Mouse (Mus musculus) heart, embryonic 13.5 days (tissue): ENCODE data around the gene Rgs17. TPM values are rescaled to one million over a fixed set of nuclear protein-coding genes. Genes with fewer than 3 reads are reported as not detected.
A peak's percentile ranks its signal among the peaks of the same experiment; 100 is the strongest.

Experiments
- ATAC-seq: fragments of 200-750 bp; cut with Nextera tagmentation; 2 replicates; pipeline ENCODE4 v1.8.0; 2017; ENCODE audit warnings: moderate TSS enrichment; ENCODE audit not compliant: insufficient number of reproducible peaks, low FRiP score, low TSS enrichment; ENCODE audit errors: extremely low read depth
- H3K27ac ChIP-seq: fragments of 300-500 bp; sonication (generic); replicated peaks from 2 replicates; pipeline ENCODE4 v1.5.1; 2015; ENCODE audit warnings: moderate library complexity, mild to moderate bottlenecking, inconsistent platforms
- H3K27me3 ChIP-seq: fragments of 300-500 bp; sonication (generic); replicated peaks from 2 replicates; pipeline ENCODE4 v1.6.1; 2015; ENCODE audit warnings: mild to moderate bottlenecking, inconsistent platforms
- H3K36me3 ChIP-seq: fragments of 300-500 bp; sonication (generic); 2 replicates; pipeline ENCODE4 v1.6.1; 2015; ENCODE audit warnings: mild to moderate bottlenecking, inconsistent platforms
- H3K4me1 ChIP-seq: fragments of 300-500 bp; sonication (generic); 2 replicates; pipeline ENCODE4 v1.6.1; 2015; ENCODE audit warnings: inconsistent platforms
- H3K4me2 ChIP-seq: fragments of 300-500 bp; sonication (generic); 2 replicates; pipeline ENCODE4 v1.6.1; 2015; ENCODE audit warnings: inconsistent platforms, mild to moderate bottlenecking, moderate library complexity
- H3K4me3 ChIP-seq: fragments of 300-500 bp; sonication (generic); 2 replicates; pipeline ENCODE4 v1.5.1; 2015; ENCODE audit warnings: moderate library complexity, mild to moderate bottlenecking, inconsistent platforms
- H3K9ac ChIP-seq: fragments of 300-500 bp; sonication (generic); 2 replicates; pipeline ENCODE4 v1.6.1; 2015; ENCODE audit warnings: inconsistent platforms, mild to moderate bottlenecking, moderate library complexity
- H3K9me3 ChIP-seq: fragments of 300-500 bp; sonication (generic); 2 replicates; pipeline ENCODE4 v1.6.1; 2016; ENCODE audit warnings: inconsistent platforms
- WGBS: fragments of 180-500 bp; shearing (Covaris S2); methylation state at CpG from one replicate; pipeline ENCODE4 v1.1.7; 2015; ENCODE audit warnings: mixed read lengths; 5-methylcytosine and 5-hydroxymethylcytosine counted together
- polyA plus RNA-seq: library from polyadenylated mRNA; unstranded; fragments of >200 nt; fragmentation: Nextera tagmentation; extraction: Ambion mirVana; gene quantifications from 2 replicates; pipeline ENCODE4 v1.2.1, GENCODE M21; 2015

Gene Rgs17
- polyA plus RNA-seq, 1 experiment from 2014 or later = 0.86 TPM

- Histone ChIP-seq H3K36me3 (peaks cover 27% of the 10 kb centered on the region), H3K4me2 (peak within 1 kb of the TSS; percentile 87), H3K27ac (peak within 1 kb of the TSS; percentile 90), H3K4me3 (peak within 1 kb of the TSS; percentile 92), H3K9ac (peak within 1 kb of the TSS; percentile 96), H3K4me1 (peaks cover 18% of the 10 kb centered on the region), H3K27me3 (no peaks in the 10 kb centered on the region), H3K9me3 (no peaks in the 10 kb centered on the region)
- ATAC-seq = peak; percentile 93
- WGBS = under 1% methylated on average over 47 of the region's 47 CpGs
These were observed 98.3 kb downstream of the Rgs17 start, which contains the start of gene Mtrf1l for GRCm38 (mm10) chr10:5823740-5824491. Gene Mtrf1l (minus strand): TSS chr10:5823910.

- H3K4me1 ChIP-seq = peaks cover 18% of the 10 kb centered on the region
- H3K4me3 ChIP-seq = peak overlapping the region; percentile 92
- no peaks in the 10 kb centered on the region for H3K9me3 ChIP-seq
- no peaks in the 10 kb centered on the region for H3K27me3 ChIP-seq
- H3K4me2 ChIP-seq = peak overlapping the region; percentile 87
- peak overlapping the region; percentile 96 for H3K9ac ChIP-seq
- ATAC-seq = peak; percentile 1; the same call in 1 of the 2 replicates
- H3K27ac ChIP-seq = peak overlapping the region; percentile 90
- under 1% methylated on average over 37 of the region's 37 CpGs for WGBS
- peaks cover 33% of the 10 kb centered on the region for H3K36me3 ChIP-seq
These were observed 98.9 kb downstream of the Rgs17 start for GRCm38 (mm10) chr10:5823291-5823739.

- no peak for ATAC-seq
- 79% methylated on average over 3 of the region's 3 CpGs for WGBS
These were observed 103.4 kb downstream of the Rgs17 start for GRCm38 (mm10) chr10:5818772-5819171.

DNA sequence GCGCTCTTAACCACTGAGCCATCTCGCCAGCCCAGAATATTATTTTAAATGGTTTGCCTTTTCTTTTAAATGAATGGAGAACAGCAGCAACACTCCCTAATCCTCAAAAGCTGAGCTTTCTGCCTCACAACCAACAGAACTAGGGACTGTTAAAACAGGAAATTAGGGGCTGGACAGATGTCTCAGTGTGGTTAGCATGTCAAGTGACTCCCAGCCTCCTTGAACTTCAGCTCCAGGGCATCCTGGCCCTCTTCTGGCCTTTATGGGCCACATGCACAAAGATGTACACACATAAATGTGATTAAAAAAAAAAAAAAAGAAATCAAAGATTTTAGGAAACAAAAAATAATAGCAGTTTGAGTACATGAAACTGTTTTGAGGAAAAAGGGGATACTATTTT lies 106.2 kb downstream of the Rgs17 start:
- Histone ChIP-seq H3K27me3 (no peaks in the 10 kb centered on the region), H3K4me2 (no peak overlapping the region), H3K4me3 (no peak overlapping the region), H3K36me3 (peaks cover 91% of the 10 kb centered on the region), H3K9me3 (no peaks in the 10 kb centered on the region), H3K27ac (no peak overlapping the region), H3K9ac (no peak overlapping the region), H3K4me1 (peaks cover 1% of the 10 kb centered on the region; the same call in 1 of the 2 replicates)
- ATAC-seq = no peak
- WGBS = 96% methylated on average over 2 of the region's 2 CpGs

More at GRCm38 (mm10) chr10:5818772-5819171, 103.4 kb downstream of the Rgs17 start:
- H3K9ac ChIP-seq = no peak overlapping the region
- no peak overlapping the region for H3K4me2 ChIP-seq
- H3K27ac ChIP-seq = no peak overlapping the region
- H3K27me3 ChIP-seq = no peaks in the 10 kb centered on the region
- peaks cover 77% of the 10 kb centered on the region for H3K36me3 ChIP-seq
- H3K4me1 ChIP-seq = peaks cover 18% of the 10 kb centered on the region
- no peak overlapping the region for H3K4me3 ChIP-seq
- H3K9me3 ChIP-seq = no peaks in the 10 kb centered on the region

DNA sequence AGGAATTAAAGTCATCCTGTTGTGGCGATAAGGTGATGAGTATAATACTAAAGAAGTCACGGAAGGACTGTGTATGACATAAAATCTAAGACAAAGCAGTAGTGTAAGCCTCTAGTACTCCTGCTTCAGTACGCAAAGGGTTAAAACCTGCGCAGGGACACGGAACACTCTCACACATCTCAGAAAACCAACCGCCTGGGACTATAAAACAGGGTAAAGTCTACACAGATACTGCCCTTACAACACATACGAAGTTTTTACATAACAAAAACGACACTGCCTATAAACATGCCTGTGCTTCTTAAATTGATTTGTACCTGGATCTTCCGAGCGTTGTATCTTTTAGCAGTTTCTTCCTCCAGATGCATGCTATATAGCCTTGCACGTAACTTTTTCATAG lies 108.5 kb downstream of the Rgs17 start:
- no peaks in the 10 kb centered on the region for H3K4me1 ChIP-seq
- no peak for ATAC-seq
- H3K9me3 ChIP-seq = no peaks in the 10 kb centered on the region
- H3K4me2 ChIP-seq = no peak overlapping the region
- WGBS = 89% methylated on average over 11 of the region's 11 CpGs
- H3K27me3 ChIP-seq = no peaks in the 10 kb centered on the region
- H3K36me3 ChIP-seq = peaks cover 77% of the 10 kb centered on the region
- no peak overlapping the region for H3K4me3 ChIP-seq
- H3K27ac ChIP-seq = no peak overlapping the region
- H3K9ac ChIP-seq = no peak overlapping the region

- Histone ChIP-seq H3K9me3 (no peaks in the 10 kb centered on the region), H3K27ac (0 out of 2 replicates have a peak overlapping the region, but pooled peaks have one; percentile 24), H3K4me1 (peaks cover 31% of the 10 kb centered on the region), H3K4me3 (no peak overlapping the region), H3K9ac (no peak overlapping the region), H3K27me3 (no peaks in the 10 kb centered on the region), H3K36me3 (peaks cover 22% of the 10 kb centered on the region), H3K4me2 (no peak overlapping the region)
- ATAC-seq = no peak
- WGBS = 67% methylated on average over 2 of the region's 2 CpGs
These were observed 114.5 kb downstream of the Rgs17 start for GRCm38 (mm10) chr10:5807683-5808082.

DNA sequence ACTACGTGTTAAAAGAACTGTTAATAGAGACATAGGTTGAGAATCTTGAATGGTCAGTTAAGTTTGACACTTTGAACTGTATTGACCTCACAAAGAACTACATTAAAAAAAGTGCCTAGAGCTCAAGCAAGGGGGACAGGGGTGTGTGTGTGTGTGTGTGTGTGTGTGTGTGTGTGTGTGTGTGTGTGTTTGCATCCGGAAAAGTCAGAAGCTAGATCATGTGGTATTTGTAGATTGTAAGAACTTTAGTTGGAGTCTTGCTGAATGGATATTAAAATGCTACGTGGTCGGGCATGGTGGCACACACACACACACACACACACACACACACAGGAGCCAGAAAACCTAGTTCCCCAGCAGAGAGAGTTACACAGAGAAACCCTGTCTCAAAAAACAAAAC lies 115.2 kb downstream of the Rgs17 start:
- H3K4me1 ChIP-seq = peaks cover 38% of the 10 kb centered on the region
- H3K27me3 ChIP-seq = no peaks in the 10 kb centered on the region
- H3K4me2 ChIP-seq = no peak overlapping the region
- no peak for ATAC-seq
- H3K36me3 ChIP-seq = peaks cover 22% of the 10 kb centered on the region
- H3K9ac ChIP-seq = no peak overlapping the region
- 77% methylated on average over 3 of the region's 4 CpGs for WGBS
- H3K9me3 ChIP-seq = no peaks in the 10 kb centered on the region
- H3K4me3 ChIP-seq = no peak overlapping the region
- H3K27ac ChIP-seq = 0 out of 2 replicates have a peak overlapping the region, but pooled peaks have one; percentile 94

DNA sequence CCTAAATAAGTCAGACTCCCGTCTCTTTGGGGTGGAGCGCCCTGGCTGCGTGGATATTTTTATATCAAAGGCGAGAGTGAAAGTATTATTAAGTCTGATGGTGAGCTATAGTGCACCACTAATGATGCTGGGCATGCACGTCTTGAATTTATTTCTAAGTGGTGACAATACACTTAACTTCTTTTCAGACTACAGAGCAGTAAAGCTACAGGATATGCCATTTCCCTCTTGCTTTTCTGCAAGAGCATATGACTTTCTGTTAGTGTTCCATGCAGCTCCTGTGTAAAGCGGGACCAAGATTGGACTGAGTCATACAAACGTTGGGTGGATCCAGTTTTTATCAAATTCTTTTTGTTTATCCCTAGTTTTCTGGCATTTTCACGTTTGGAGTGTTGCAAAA lies 115.8 kb downstream of the Rgs17 start:
- Histone ChIP-seq H3K4me1 (peaks cover 44% of the 10 kb centered on the region), H3K4me2 (peak overlapping the region; percentile 94), H3K4me3 (peak overlapping the region; percentile 86), H3K9me3 (no peaks in the 10 kb centered on the region), H3K27me3 (no peaks in the 10 kb centered on the region), H3K36me3 (peaks cover 22% of the 10 kb centered on the region), H3K27ac (peak overlapping the region; percentile 94), H3K9ac (peak overlapping the region; percentile 79)
- no peak for ATAC-seq
- WGBS = 11% methylated on average over 8 of the region's 8 CpGs

DNA sequence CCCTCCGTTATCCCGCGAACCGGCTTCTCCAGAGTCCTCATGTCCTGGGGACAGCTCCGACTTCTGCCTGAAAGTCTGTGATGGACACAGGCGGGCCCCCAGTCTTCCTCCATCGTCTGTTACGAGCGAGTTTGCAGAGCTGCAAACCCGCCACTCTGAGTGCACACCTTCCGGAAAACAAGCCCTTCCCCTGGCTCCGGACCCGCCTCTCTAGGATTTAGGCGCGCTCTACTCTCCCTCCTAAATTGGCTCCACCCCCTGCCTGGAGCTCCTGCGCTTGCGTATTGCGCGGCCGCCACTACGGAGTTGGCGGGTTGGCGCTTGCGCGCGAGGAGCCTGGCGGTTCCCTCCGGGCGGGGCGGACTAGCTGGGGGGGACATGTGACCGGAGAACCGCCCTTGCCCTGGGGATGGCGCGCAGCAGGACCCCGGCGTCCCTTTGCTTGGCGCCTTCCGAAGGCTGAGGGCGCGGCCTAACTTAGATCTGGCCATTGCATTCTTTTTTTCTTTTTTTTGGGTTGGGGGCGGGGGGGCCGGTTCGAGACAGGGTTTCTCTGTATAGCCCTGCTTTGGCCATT lies 116.4 kb downstream of the Rgs17 start:
- ATAC-seq = peak; percentile 92
- Histone ChIP-seq H3K27ac (peak overlapping the region; percentile 94), H3K4me3 (peak overlapping the region; percentile 86), H3K27me3 (no peaks in the 10 kb centered on the region), H3K9ac (peak overlapping the region; percentile 83), H3K9me3 (no peaks in the 10 kb centered on the region), H3K4me1 (peaks cover 48% of the 10 kb centered on the region), H3K4me2 (peak overlapping the region; percentile 94), H3K36me3 (peaks cover 27% of the 10 kb centered on the region)
- WGBS = under 1% methylated on average over 43 of the region's 43 CpGs

DNA sequence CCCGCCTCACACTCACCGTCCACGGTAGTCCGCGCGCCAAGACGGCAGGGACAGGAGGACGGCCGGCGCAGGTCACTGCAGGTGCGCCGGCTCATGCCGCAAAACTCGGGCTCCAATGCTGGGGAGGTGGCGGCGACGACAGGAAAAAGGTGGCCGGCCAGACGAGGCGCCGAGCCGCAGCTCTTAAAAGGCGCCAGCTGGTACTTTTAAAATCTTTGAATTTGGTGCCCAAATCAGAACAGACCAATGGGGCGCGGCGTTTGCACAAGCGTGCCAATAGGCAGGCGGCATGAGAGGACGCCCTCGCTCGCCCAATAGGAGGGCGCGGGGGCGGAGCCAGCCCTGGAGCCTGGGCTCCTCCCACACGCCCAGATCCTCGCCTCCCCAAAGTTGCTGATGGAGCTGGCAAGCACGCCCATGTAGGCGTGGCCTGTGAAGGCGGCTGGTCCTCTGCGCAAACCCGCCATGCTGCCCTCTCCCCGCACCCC lies 116.9 kb downstream of the Rgs17 start, which contains the start of gene Fbxo5:
Fbxo5 (minus strand) TSS at position 358 of the 488 bp plus-strand sequence.
- Histone ChIP-seq H3K4me3 (peak within 1 kb of the TSS; percentile 86), H3K9ac (peak within 1 kb of the TSS; percentile 90), H3K9me3 (no peaks in the 10 kb centered on the region), H3K27ac (peak within 1 kb of the TSS; percentile 94), H3K4me1 (peaks cover 48% of the 10 kb centered on the region), H3K4me2 (peak within 1 kb of the TSS; percentile 94), H3K36me3 (peaks cover 27% of the 10 kb centered on the region), H3K27me3 (no peaks in the 10 kb centered on the region)
- ATAC-seq = peak; percentile 97
- under 1% methylated on average over 42 of the region's 42 CpGs for WGBS

DNA sequence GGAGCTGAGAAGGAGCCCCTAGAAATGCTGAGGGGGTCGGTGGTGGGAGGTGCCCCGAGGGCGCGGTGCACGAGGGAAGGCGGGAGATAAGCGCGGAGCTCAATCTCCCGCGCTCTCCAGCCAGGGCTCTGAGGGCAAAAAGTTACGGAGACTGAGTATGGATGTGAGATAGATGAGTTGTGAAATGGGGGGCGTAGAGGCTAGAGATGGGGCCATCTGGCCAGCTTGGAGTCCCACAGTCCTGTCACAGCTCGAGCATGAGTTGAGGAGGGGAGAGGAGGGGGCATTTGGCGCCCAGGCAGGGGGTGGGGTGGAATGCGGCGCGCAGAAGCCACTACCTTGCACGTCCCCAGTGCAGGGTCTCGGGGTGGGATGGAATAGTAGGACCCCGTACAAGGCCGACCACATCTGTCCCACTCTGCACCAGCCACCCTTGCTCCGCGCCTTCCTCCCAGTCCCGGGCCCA lies 117.5 kb downstream of the Rgs17 start:
- H3K9me3 ChIP-seq = no peaks in the 10 kb centered on the region
- H3K4me3 ChIP-seq = peak overlapping the region; percentile 86
- peaks cover 48% of the 10 kb centered on the region for H3K4me1 ChIP-seq
- no peaks in the 10 kb centered on the region for H3K27me3 ChIP-seq
- peaks cover 33% of the 10 kb centered on the region for H3K36me3 ChIP-seq
- peak overlapping the region; percentile 89 for H3K27ac ChIP-seq
- WGBS = under 1% methylated on average over 20 of the region's 24 CpGs
- H3K4me2 ChIP-seq = peak overlapping the region; percentile 94
- peak overlapping the region; percentile 90 for H3K9ac ChIP-seq
- no peak for ATAC-seq
